Mouse (Mus musculus) lung, embryonic 14.5 days (tissue): ENCODE data around the gene Wfdc9. TPM values are rescaled to one million over a fixed set of nuclear protein-coding genes. Genes with fewer than 3 reads are reported as not detected.

Experiments
- ATAC-seq: fragments of 200-750 bp; cut with Nextera tagmentation; 2 replicates; pipeline ENCODE4 v1.8.0; 2017; ENCODE audit warnings: mild to moderate bottlenecking, moderate TSS enrichment, moderate library complexity; ENCODE audit not compliant: insufficient read depth
- DNase-seq: peaks from one replicate; pipeline ENCODE4 v3.0.0-alpha.2; 2015
- H3K27ac ChIP-seq: fragments of 300-500 bp; sonication (generic); 2 replicates; pipeline ENCODE4 v1.5.1; 2014; ENCODE audit warnings: low read depth, mild to moderate bottlenecking, moderate library complexity
- H3K27me3 ChIP-seq: fragments of 300-500 bp; sonication (generic); 2 replicates; pipeline ENCODE4 v1.6.1; 2014; ENCODE audit warnings: low read length, control low read depth; ENCODE audit not compliant: insufficient read depth
- H3K36me3 ChIP-seq: fragments of 300-500 bp; sonication (generic); 2 replicates; pipeline ENCODE4 v1.6.1; 2014; ENCODE audit warnings: control low read depth; ENCODE audit not compliant: insufficient read depth
- H3K4me1 ChIP-seq: fragments of 300-500 bp; sonication (generic); 2 replicates; pipeline ENCODE4 v1.6.1; 2014; ENCODE audit warnings: antibody characterized with exemption, control low read depth; ENCODE audit not compliant: insufficient read depth
- H3K4me2 ChIP-seq: fragments of 300-500 bp; sonication (generic); 2 replicates; pipeline ENCODE4 v1.6.1; 2014; ENCODE audit warnings: mild to moderate bottlenecking
- H3K4me3 ChIP-seq: fragments of 300-500 bp; sonication (generic); 2 replicates; pipeline ENCODE4 v1.5.1; 2014; ENCODE audit warnings: low read depth, low read length
- H3K9ac ChIP-seq: fragments of 300-500 bp; sonication (generic); 2 replicates; pipeline ENCODE4 v1.6.1; 2014
- H3K9me3 ChIP-seq: fragments of 300-500 bp; sonication (generic); 2 replicates; pipeline ENCODE4 v1.6.1; 2016; ENCODE audit warnings: low read depth, low read length, control low read depth
- CTCF ChIP-seq: IDR thresholded peaks from 2 replicates; pipeline ENCODE4 v1.5.1; 2016; ENCODE audit warnings: antibody characterized with exemption, low read depth
- WGBS: fragments of 180-500 bp; shearing (Covaris S2); extraction: QIAGEN DNeasy Blood & Tissue Kit; methylation state at CpG from one replicate; pipeline ENCODE4 v1.1.7; 2014; 5-methylcytosine and 5-hydroxymethylcytosine counted together
- polyA plus RNA-seq: library from polyadenylated mRNA; unstranded; fragments of >200 nt; fragmentation: Nextera tagmentation; extraction: Ambion mirVana; gene quantifications from 2 replicates; pipeline ENCODE4 v1.2.1, GENCODE M21; 2014

Wfdc9 gene
- not detected in 2 replicates for polyA plus RNA-seq

- no peak for ATAC-seq
- H3K9me3 ChIP-seq = no peaks in the 10 kb centered on the region
- no peak for TF ChIP-seq CTCF
- no peaks in the 10 kb centered on the region for H3K36me3 ChIP-seq
- 81% methylated on average over 9 of the region's 9 CpGs for WGBS
- H3K27ac ChIP-seq = no peak within 1 kb of the TSS
- H3K4me2 ChIP-seq = no peak within 1 kb of the TSS
- H3K27me3 ChIP-seq = no peaks in the 10 kb centered on the region
- H3K4me1 ChIP-seq = no peaks in the 10 kb centered on the region
- DNase-seq = no peak
- no peak within 1 kb of the TSS for H3K4me3 ChIP-seq
- H3K9ac ChIP-seq = no peak within 1 kb of the TSS
These were observed at the start of gene Wfdc9 for GRCm38 (mm10) chr2:164656483-164656882. Gene Wfdc9 (minus strand): TSS chr2:164656583.

- no peaks in the 10 kb centered on the region for H3K9me3 ChIP-seq
- 81% methylated on average over 14 of the region's 14 CpGs for WGBS
These were observed 49.6 kb upstream of the Wfdc9 start for GRCm38 (mm10) chr2:164705991-164706390.

GRCm38 (mm10) chr2:164705328-164705727 is 48.9 kb upstream of the Wfdc9 start:
- H3K4me1 ChIP-seq = no peaks in the 10 kb centered on the region
- 87% methylated on average over 6 of the region's 6 CpGs for WGBS
- TF ChIP-seq CTCF = no peak
- DNase-seq (no peak), ATAC-seq (no peak)
- H3K27ac ChIP-seq = no peak overlapping the region
- no peaks in the 10 kb centered on the region for H3K9me3 ChIP-seq
- no peak overlapping the region for H3K9ac ChIP-seq
- no peaks in the 10 kb centered on the region for H3K27me3 ChIP-seq
- no peak overlapping the region for H3K4me3 ChIP-seq
- H3K4me2 ChIP-seq = no peak overlapping the region
- H3K36me3 ChIP-seq = no peaks in the 10 kb centered on the region

More at GRCm38 (mm10) chr2:164705991-164706390, 49.6 kb upstream of the Wfdc9 start:
- DNase-seq = no peak
- no peak for TF ChIP-seq CTCF
- Histone ChIP-seq H3K9ac (no peak overlapping the region), H3K36me3 (no peaks in the 10 kb centered on the region), H3K4me2 (no peak overlapping the region), H3K27ac (no peak overlapping the region), H3K27me3 (no peaks in the 10 kb centered on the region), H3K4me3 (no peak overlapping the region), H3K4me1 (no peaks in the 10 kb centered on the region)
- ATAC-seq = no peak

GRCm38 (mm10) chr2:164704235-164704634 is 47.9 kb upstream of the Wfdc9 start:
- no peak overlapping the region for H3K9ac ChIP-seq
- DNase-seq (no peak), ATAC-seq (no peak)
- H3K27ac ChIP-seq = no peak overlapping the region
- no peak overlapping the region for H3K4me2 ChIP-seq
- H3K27me3 ChIP-seq = no peaks in the 10 kb centered on the region
- no peak overlapping the region for H3K4me3 ChIP-seq
- WGBS = 76% methylated on average over 5 of the region's 5 CpGs
- no peaks in the 10 kb centered on the region for H3K36me3 ChIP-seq
- H3K9me3 ChIP-seq = no peaks in the 10 kb centered on the region
- H3K4me1 ChIP-seq = no peaks in the 10 kb centered on the region
- TF ChIP-seq CTCF = no peak

GRCm38 (mm10) chr2:164701761-164702160 is 45.4 kb upstream of the Wfdc9 start:
- Histone ChIP-seq H3K4me1 (no peaks in the 10 kb centered on the region), H3K36me3 (no peaks in the 10 kb centered on the region), H3K9me3 (no peaks in the 10 kb centered on the region), H3K27ac (no peak overlapping the region), H3K4me3 (no peak overlapping the region), H3K9ac (no peak overlapping the region), H3K27me3 (no peaks in the 10 kb centered on the region), H3K4me2 (no peak overlapping the region)
- TF ChIP-seq CTCF = no peak
- no peak for ATAC-seq
- no peak for DNase-seq
- WGBS = 86% methylated on average over 5 of the region's 5 CpGs

- 59% methylated on average over 5 of the region's 5 CpGs for WGBS
- Histone ChIP-seq H3K36me3 (no peaks in the 10 kb centered on the region), H3K4me2 (no peak overlapping the region), H3K27ac (no peak overlapping the region), H3K9ac (no peak overlapping the region), H3K4me3 (no peak overlapping the region), H3K4me1 (no peaks in the 10 kb centered on the region), H3K27me3 (no peaks in the 10 kb centered on the region), H3K9me3 (no peaks in the 10 kb centered on the region)
- TF ChIP-seq CTCF = no peak
- no peak for DNase-seq
- no peak for ATAC-seq
These were observed 44.6 kb upstream of the Wfdc9 start for GRCm38 (mm10) chr2:164700959-164701358.

- no peak for TF ChIP-seq CTCF
- no peak for DNase-seq
- H3K36me3 ChIP-seq = no peaks in the 10 kb centered on the region
- no peak within 1 kb of the TSS for H3K9ac ChIP-seq
- 73% methylated on average over 4 of the region's 4 CpGs for WGBS
- no peaks in the 10 kb centered on the region for H3K4me1 ChIP-seq
- no peak within 1 kb of the TSS for H3K4me3 ChIP-seq
- no peak for ATAC-seq
- no peaks in the 10 kb centered on the region for H3K9me3 ChIP-seq
- H3K27ac ChIP-seq = no peak within 1 kb of the TSS
- H3K4me2 ChIP-seq = no peak within 1 kb of the TSS
- no peaks in the 10 kb centered on the region for H3K27me3 ChIP-seq
These were observed 41.8 kb upstream of the Wfdc9 start, which contains the start of gene Spint4 for GRCm38 (mm10) chr2:164698201-164698600. Gene Spint4 (plus strand): TSS chr2:164698501.

GRCm38 (mm10) chr2:164684807-164685206 is 28.4 kb upstream of the Wfdc9 start, which contains the start of gene Wfdc13:
Gene Wfdc13 (plus strand): TSS chr2:164685107.
- no peaks in the 10 kb centered on the region for H3K9me3 ChIP-seq
- ATAC-seq = no peak
- no peak within 1 kb of the TSS for H3K4me2 ChIP-seq
- no peak within 1 kb of the TSS for H3K4me3 ChIP-seq
- H3K36me3 ChIP-seq = no peaks in the 10 kb centered on the region
- TF ChIP-seq CTCF = no peak
- no peak for DNase-seq
- H3K27ac ChIP-seq = no peak within 1 kb of the TSS
- no peaks in the 10 kb centered on the region for H3K4me1 ChIP-seq
- WGBS = 58% methylated on average over 3 of the region's 3 CpGs
- no peak within 1 kb of the TSS for H3K9ac ChIP-seq
- no peaks in the 10 kb centered on the region for H3K27me3 ChIP-seq
